Mouse (Mus musculus): ENCODE results near the gene Acat2. TPM values are rescaled to one million over a fixed set of nuclear protein-coding genes. Genes with fewer than 3 reads are reported as not detected.
"Not testable (repeated sequence)": the region's sequence is repeated elsewhere in the genome, so short reads cannot be mapped to it uniquely, and the experiment has no call there.

Acat2 gene
- total RNA-seq, 2 experiments from 2014 or later = 9.0 to 9.8 TPM

DNA sequence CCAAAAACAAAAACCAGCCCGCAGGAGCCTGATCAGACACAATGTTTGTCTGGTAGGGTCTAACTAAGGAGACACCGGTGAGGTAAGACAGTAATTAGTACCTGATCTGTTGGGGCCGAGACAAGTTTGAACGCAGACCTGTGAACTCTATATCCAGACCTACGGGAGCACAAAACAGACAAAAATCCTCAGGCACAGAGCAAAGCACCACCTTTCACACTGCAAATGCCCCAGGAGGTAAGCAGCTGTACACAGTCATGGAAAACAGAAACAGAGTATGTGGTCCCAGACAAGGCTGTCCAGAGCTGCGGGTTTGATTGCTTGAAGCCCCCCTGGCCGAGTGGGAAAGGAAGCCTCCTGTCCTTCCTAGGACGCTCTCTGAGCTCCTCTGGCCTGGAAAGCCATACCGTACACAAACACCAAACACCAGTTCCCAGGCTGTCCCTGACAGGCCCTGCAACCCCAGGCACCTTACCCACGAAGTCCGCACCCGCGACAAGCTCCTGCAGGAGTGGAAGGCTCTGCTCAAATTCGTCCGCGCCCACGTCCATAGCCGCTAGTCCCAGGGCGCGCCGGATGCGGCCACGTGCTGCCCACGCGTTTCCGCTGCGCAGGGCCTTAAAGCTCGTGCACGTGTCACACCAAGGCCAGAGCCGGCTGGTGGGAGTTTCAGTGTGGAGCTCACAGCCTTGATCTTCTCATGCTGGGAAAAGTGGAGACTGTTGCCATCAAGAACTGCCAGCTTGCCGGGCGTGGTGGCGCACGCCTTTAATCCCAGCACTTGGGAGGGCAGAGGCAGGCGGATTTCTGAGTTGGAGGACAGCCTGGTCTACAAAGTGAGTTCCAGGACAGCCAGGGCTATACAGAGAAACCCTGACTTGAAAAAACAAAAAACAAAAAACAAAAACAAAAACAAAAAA, 50.9 kb downstream of the Acat2 start, which contains the start of gene Pnldc1:
Pnldc1 (minus strand) TSS at position 870 of the 920 bp plus-strand sequence.
- no peak for ATAC-seq (ENCODE audit: poor library complexity, severe bottlenecking)

DNA sequence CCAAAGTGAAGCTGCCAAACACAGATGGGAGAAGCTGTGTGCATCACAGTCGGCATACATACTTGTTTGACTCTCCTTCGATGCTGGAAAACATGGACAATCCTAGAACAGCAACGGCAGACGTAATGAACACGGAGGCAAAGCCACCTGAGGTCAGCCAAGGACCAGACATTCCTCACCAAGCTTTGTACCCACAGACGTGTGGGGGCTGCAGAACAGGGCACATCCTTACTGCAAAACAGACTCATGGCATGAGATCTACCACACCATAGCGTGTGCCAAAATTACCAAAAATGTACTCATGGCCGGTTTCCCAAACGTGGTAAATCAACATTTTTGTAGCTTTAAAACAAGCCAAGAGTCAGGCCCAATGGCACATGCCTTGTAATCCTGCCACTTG, 54.1 kb downstream of the Acat2 start:
- no peak for ATAC-seq (ENCODE audit: poor library complexity, severe bottlenecking)

DNA sequence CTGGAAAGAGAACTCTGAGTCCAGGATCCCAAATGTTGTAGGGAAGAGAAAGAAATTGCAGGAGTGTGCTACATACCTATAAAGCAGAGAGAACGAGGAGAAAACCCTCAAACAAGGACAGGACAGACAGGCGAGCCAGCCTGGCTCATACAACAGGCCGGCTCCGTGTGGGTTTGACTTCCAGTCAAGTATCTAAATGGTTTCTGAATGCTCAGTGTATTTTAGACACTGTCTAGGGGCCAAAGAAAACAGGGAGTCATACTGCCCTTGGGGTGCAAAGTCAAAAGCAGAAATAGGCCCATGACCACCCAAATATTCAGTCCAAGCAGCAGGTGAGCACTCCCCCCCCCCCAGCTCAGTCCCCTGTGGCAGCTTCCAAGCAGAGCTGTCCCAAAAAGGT, 54.7 kb downstream of the Acat2 start:
- ATAC-seq (ENCODE audit: poor library complexity, severe bottlenecking) = no peak

DNA sequence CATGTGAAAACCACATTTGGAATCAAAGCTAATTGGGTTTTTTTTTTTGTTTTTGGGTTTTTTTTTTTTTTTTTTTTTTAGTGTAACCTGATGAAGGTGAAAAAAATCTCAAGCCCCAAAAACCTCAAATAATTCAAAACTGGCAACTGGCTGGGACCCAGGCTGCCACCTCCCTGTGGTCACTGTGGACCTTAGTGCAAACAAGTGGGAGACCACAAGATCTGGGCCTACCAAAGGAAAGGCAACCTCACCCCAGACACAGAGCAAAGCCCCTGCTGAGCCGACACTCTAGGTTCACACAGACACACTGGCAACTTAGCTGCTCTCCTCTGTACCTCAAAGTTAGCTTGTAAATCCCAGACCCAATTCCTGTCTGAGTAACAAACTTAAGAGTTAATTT, 56.2 kb downstream of the Acat2 start:
- no peak for ATAC-seq (ENCODE audit: poor library complexity, severe bottlenecking)

DNA sequence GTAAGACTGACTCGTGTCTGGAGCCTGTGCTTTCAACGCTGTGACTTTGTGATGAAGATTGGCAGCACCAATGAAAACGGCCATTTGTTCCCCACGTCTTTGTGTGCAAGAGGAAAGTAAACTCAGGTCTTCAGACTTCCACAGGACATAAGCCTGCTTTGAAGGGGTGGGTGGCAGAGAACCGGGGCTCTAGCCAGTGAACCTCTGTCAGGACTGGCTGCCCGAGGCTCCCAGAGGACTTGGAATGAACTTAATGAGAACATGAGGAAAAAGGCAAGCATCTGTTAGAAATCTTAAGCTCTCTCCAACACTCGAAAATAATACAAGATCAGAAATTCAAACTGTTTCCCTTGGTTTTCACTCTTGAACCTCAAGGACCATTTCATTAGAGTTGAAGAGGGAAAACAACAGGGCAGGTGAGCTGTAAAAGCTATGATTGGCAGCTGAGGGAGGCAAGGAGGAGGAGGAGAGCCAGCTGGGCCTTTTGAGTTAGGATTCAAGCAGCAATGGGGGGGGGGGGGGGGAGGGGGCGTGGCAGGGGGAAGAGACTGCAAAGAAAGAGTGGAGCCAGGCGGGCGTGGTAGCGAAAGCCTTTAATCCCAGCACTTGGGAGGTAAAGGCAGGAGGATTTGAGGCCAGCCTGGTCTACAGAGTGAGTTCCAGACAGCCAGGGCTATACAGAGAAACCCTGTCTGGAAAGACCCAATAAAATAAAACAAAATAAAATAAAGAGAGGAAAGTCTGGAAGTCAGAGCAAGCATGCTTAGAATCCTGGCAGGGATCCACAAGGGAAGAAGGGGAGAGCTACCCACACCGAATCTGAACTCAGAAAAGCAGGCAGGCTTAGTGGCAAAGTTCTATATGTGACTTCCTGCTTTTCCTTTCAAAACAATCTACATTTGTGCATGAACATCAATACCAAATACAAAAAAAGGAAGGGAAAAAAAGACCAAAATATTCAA, 56.9 kb downstream of the Acat2 start:
- ATAC-seq (ENCODE audit: poor library complexity, severe bottlenecking) = no peak

DNA sequence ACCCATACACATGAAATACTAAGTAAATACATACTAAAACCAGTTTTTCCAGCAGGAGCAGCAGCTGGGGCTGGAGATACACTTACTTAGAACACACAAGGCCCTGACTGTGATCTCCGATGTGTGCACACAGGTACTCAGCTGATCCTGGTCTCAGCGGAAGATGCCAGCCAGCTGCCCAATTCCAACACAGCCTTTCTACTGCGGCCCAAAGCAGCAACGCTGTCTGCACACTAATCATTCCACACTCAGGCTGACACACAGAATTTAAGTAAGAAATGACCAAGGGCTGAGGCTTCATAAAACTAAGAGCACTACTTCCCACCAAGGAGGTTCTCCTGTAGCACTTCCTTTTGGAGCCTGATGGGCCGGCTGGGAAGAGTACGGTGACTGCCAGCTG, 58.3 kb downstream of the Acat2 start:
- ATAC-seq (ENCODE audit: poor library complexity, severe bottlenecking) = no peak

DNA sequence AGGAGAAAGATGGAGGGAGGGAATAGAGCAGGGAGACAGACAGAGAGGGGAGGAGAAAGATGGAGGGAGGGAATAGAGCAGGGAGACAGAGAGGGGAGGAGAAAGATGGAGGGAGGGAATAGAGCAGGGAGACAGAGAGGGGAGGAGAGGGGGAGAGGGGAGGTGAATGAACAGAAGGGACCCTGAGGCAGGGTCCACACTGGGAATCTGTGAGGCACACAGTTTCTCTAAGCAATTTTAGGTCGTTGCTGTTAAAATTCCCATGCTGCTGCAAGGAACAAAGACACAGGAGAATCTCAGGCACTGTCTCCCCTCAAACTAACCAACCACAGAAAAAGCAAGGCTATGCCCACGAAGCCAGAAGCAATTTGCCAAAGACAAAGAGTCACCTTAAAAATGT, 61.9 kb downstream of the Acat2 start:
- not testable (repeated sequence) for ATAC-seq (ENCODE audit: poor library complexity, severe bottlenecking)

DNA sequence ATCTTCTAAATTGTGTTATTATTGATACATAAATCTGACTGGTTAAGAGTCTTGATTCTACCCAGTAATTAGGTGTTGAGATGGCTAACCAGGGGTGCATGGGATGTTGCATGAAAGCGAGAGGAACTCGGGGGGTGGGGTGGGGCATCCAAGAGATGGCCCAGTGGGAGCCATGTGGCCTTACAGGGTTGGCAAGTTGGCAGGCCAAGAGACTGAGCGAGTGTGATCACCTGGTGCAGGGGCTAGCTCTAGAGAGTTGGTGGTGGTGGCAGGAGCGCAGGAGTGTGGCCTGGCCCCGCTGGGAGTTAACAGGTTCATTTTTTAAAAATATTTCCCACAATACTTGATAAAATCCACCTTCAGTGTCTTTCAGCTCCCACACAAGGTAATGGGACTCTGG, 62.9 kb downstream of the Acat2 start:
- ATAC-seq (ENCODE audit: poor library complexity, severe bottlenecking) = no peak

Other genes with a start within 250 kb of the Acat2 start
- gene Igf2r, start 191.1 kb downstream of the Acat2 start, total RNA-seq (2015) = 0.69 and 1.9 TPM in 2 replicates
- gene Igf2r, start 191.1 kb downstream of the Acat2 start, total RNA-seq (2017) = 3.7 and 5.7 TPM in 2 replicates
- not detected in 2 replicates for gene Mas1, start 92.6 kb downstream of the Acat2 start, total RNA-seq (2015)
- gene Mas1, start 92.6 kb downstream of the Acat2 start, total RNA-seq (2017) = not detected in 2 replicates
- not detected in 2 replicates for gene Mrgprh, start 84.7 kb downstream of the Acat2 start, total RNA-seq (2015)
- not detected in 2 replicates for gene Mrgprh, start 84.7 kb downstream of the Acat2 start, total RNA-seq (2017)
- gene Pnldc1, start 50.5 kb downstream of the Acat2 start, total RNA-seq (2015) = 1.4 TPM in 1 of 2 replicates, not detected in the other
- gene Pnldc1, start 50.5 kb downstream of the Acat2 start, total RNA-seq (2017) = 0.11 TPM in 1 of 2 replicates, not detected in the other
- 233 and 244 TPM in 2 replicates for gene Tcp1, start 45.0 kb downstream of the Acat2 start, total RNA-seq (2015)
- gene Tcp1, start 45.0 kb downstream of the Acat2 start, total RNA-seq (2017) = 370 and 389 TPM in 2 replicates
- gene Mrpl18, start 44.4 kb downstream of the Acat2 start, total RNA-seq (2015) = 112 and 131 TPM in 2 replicates
- gene Mrpl18, start 44.4 kb downstream of the Acat2 start, total RNA-seq (2017) = 122 and 163 TPM in 2 replicates
- not detected in 2 replicates for gene Acat3, start 20.1 kb downstream of the Acat2 start, total RNA-seq (2015)
- 0.33 and 0.51 TPM in 2 replicates for gene Acat3, start 20.1 kb downstream of the Acat2 start, total RNA-seq (2017)
- 114 and 116 TPM in 2 replicates for gene Wtap, start 33.4 kb upstream of the Acat2 start, total RNA-seq (2015)
- gene Wtap, start 33.4 kb upstream of the Acat2 start, total RNA-seq (2017) = 246 and 306 TPM in 2 replicates
- 57.6 and 73.8 TPM in 2 replicates for gene Sod2, start 46.1 kb upstream of the Acat2 start, total RNA-seq (2015)
- 23.3 and 40.3 TPM in 2 replicates for gene Sod2, start 46.1 kb upstream of the Acat2 start, total RNA-seq (2017)
- gene Gpr31b, start 91.5 kb upstream of the Acat2 start, total RNA-seq (2015) = not detected in 2 replicates
- gene Gpr31b, start 91.5 kb upstream of the Acat2 start, total RNA-seq (2017) = 0.81 TPM in 1 of 2 replicates, not detected in the other
- 0.04 TPM in 1 of 2 replicates, not detected in the other for gene Tcp10b, start 100.4 kb upstream of the Acat2 start, total RNA-seq (2015)
- gene Tcp10b, start 100.4 kb upstream of the Acat2 start, total RNA-seq (2017) = not detected in 2 replicates
- gene Unc93a, start 171.1 kb upstream of the Acat2 start, total RNA-seq (2015) = not detected in 2 replicates
- 0.29 TPM in 1 of 2 replicates, not detected in the other for gene Unc93a, start 171.1 kb upstream of the Acat2 start, total RNA-seq (2017)

Measured in megakaryocyte, adult 5-6 weeks (primary cell).